Mouse (Mus musculus): Measurements from ENCODE around the gene Hfe. TPM values are rescaled to one million over a fixed set of nuclear protein-coding genes. Genes with fewer than 3 reads are reported as not detected.
A peak's percentile ranks its signal among the peaks of the same experiment; 100 is the strongest.
"Not testable (repeated sequence)": the region's sequence is repeated elsewhere in the genome, so short reads cannot be mapped to it uniquely, and the experiment has no call there.

Gene Hfe
- total RNA-seq, 4 experiments from 2014 or later, result 58.1 to 66.0 (median 61.5) TPM

GRCm38 (mm10) chr13:23685966-23686365 is 24.7 kb downstream of the Hfe start:
- no peak for DNase-seq (ENCODE audit: low spot score)

- peak; percentile 29 for DNase-seq (ENCODE audit: low spot score)
Measured at GRCm38 (mm10) chr13:23685121-23685861, 25.4 kb downstream of the Hfe start.

- DNase-seq (ENCODE audit: low spot score), result peak; percentile 79
Measured at GRCm38 (mm10) chr13:23684295-23684945, 26.2 kb downstream of the Hfe start.

- DNase-seq (ENCODE audit: low spot score), result peak; percentile 99
Measured at GRCm38 (mm10) chr13:23683755-23684281, 26.8 kb downstream of the Hfe start, which contains the start of the genes Hist1h2ac and Hist1h2bc. TSS of gene Hist1h2ac (minus strand) at chr13:23683948. TSS of gene Hist1h2bc (plus strand) at chr13:23684199.

- DNase-seq (ENCODE audit: low spot score), result not testable (repeated sequence)
Measured at GRCm38 (mm10) chr13:23682947-23683754, 27.5 kb downstream of the Hfe start.

- no peak for DNase-seq (ENCODE audit: low spot score)
Measured at GRCm38 (mm10) chr13:23682623-23682946, 28.1 kb downstream of the Hfe start.

- no peak for DNase-seq (ENCODE audit: low spot score)
Measured at GRCm38 (mm10) chr13:23681990-23682582, 28.6 kb downstream of the Hfe start.

GRCm38 (mm10) chr13:23662536-23662935 is 48.1 kb downstream of the Hfe start:
- no peak for DNase-seq (ENCODE audit: low spot score)

GRCm38 (mm10) chr13:23659636-23660366 is 50.9 kb downstream of the Hfe start:
- no peak for DNase-seq (ENCODE audit: low spot score)

Small RNA genes lying within 50 kb of the gene (microRNA-seq; reads per million reads assigned to microRNA genes)
- not detected for gene Gm44314
- gene Gm44350, result not detected
- not detected for gene Gm44484

Other genes with a start within 250 kb of the Hfe start
- gene Btn1a1, start 245.0 kb downstream of the Hfe start, total RNA-seq (2022), result not detected
- not detected for gene Btn2a2, start 222.0 kb downstream of the Hfe start, total RNA-seq (2022)
- 100 to 1,000 TPM; 231 to 254 (median 246) TPM for gene Hist1h4h, start 179.8 kb downstream of the Hfe start, total RNA-seq (2022)
- 10 to 100 TPM in 1 of 4 experiments, 1 to 10 TPM in 3; 2.4 to 17.9 (median 5.5) TPM for gene Hist1h2af, start 176.9 kb downstream of the Hfe start, total RNA-seq (2022)
- gene Hist1h3g, start 175.4 kb downstream of the Hfe start, total RNA-seq (2022), result 1 to 10 TPM; 3.4 to 5.0 (median 3.8) TPM
- 1 to 10 TPM in 2 of 4 experiments, under 1 TPM in 2; 0.91 to 1.3 (median 1.1) TPM for gene Hist1h2bh, start 167.5 kb downstream of the Hfe start, total RNA-seq (2022)
- 1 to 10 TPM; 4.6 to 6.3 (median 5.7) TPM for gene Hist1h3f, start 166.8 kb downstream of the Hfe start, total RNA-seq (2022)
- gene Hist1h4f, start 159.2 kb downstream of the Hfe start, total RNA-seq (2022), result 10 to 100 TPM; 18.8 to 31.0 (median 26.5) TPM
- gene Hist1h1d, start 157.6 kb downstream of the Hfe start, total RNA-seq (2022), result 1 to 10 TPM; 1.2 to 1.5 (median 1.4) TPM
- gene Hist1h3e, start 148.5 kb downstream of the Hfe start, total RNA-seq (2022), result 10 to 100 TPM; 13.1 to 17.7 (median 13.5) TPM
- 1 to 10 TPM in 3 of 4 experiments, not detected in 1; 1.4 to 4.9 (median 1.6) TPM for gene Hist1h2ae, start 139.6 kb downstream of the Hfe start, total RNA-seq (2022)
- gene Hist1h2bg, start 139.5 kb downstream of the Hfe start, total RNA-seq (2022), result 10 to 100 TPM; 18.1 to 34.4 (median 24.0) TPM
- 10 to 100 TPM in 2 of 4 experiments, 1 to 10 TPM in 2; 5.9 to 13.7 (median 10.7) TPM for gene Hist1h2bf, start 136.7 kb downstream of the Hfe start, total RNA-seq (2022)
- gene Hist1h2ad, start 136.5 kb downstream of the Hfe start, total RNA-seq (2022), result 1 to 10 TPM; 1.8 to 4.3 (median 2.7) TPM
- gene Hist1h3d, start 135.1 kb downstream of the Hfe start, total RNA-seq (2022), result 1 to 10 TPM; 1.1 to 4.0 (median 2.0) TPM
- 10 to 100 TPM; 42.4 to 50.0 (median 46.1) TPM for gene Hist1h4d, start 129.3 kb downstream of the Hfe start, total RNA-seq (2022)
- gene Hist1h2be, start 89.7 kb downstream of the Hfe start, total RNA-seq (2022), result 10 to 100 TPM; 11.6 to 13.8 (median 12.6) TPM
- 10 to 100 TPM; 27.4 to 44.8 (median 35.5) TPM for gene Hist1h1e, start 88.3 kb downstream of the Hfe start, total RNA-seq (2022)
- gene Hist1h2ac, start 26.9 kb downstream of the Hfe start, total RNA-seq (2022), result 1 to 10 TPM; 1.1 to 1.6 (median 1.3) TPM
- 10 to 100 TPM; 74.6 to 82.2 (median 76.6) TPM for gene Hist1h2bc, start 26.7 kb downstream of the Hfe start, total RNA-seq (2022)
- under 1 TPM in 1 of 4 experiments, not detected in 3; 0.30 TPM for gene Hist1h1t, start 15.0 kb downstream of the Hfe start, total RNA-seq (2022)
- 10 to 100 TPM; 37.9 to 55.9 (median 45.3) TPM for gene Hist1h4c, start 12.4 kb downstream of the Hfe start, total RNA-seq (2022)
- gene Hist1h1c, start 28.0 kb upstream of the Hfe start, total RNA-seq (2022), result 100 to 1,000 TPM; 145 to 209 (median 187) TPM
- 1 to 10 TPM in 2 of 4 experiments, under 1 TPM in 1, not detected in 1; 0.82 to 5.6 (median 2.3) TPM for gene Hist1h3c, start 34.7 kb upstream of the Hfe start, total RNA-seq (2022)
- gene Hist1h2bb, start 35.9 kb upstream of the Hfe start, total RNA-seq (2022), result 1 to 10 TPM; 2.6 to 6.9 (median 4.0) TPM
- gene Hist1h2ab, start 40.3 kb upstream of the Hfe start, total RNA-seq (2022), result 1 to 10 TPM in 3 of 4 experiments, not detected in 1; 2.4 to 8.4 (median 4.0) TPM
- 10 to 100 TPM in 1 of 4 experiments, 1 to 10 TPM in 3; 2.4 to 16.9 (median 4.5) TPM for gene Hist1h3b, start 41.4 kb upstream of the Hfe start, total RNA-seq (2022)
- 1 to 10 TPM; 5.4 to 9.6 (median 6.8) TPM for gene Hist1h4b, start 46.2 kb upstream of the Hfe start, total RNA-seq (2022)
- 10 to 100 TPM in 1 of 4 experiments, 1 to 10 TPM in 3; 4.1 to 10.2 (median 5.4) TPM for gene Hist1h4a, start 50.4 kb upstream of the Hfe start, total RNA-seq (2022)
- 1 to 10 TPM; 1.8 to 10.0 (median 6.6) TPM for gene Hist1h3a, start 51.5 kb upstream of the Hfe start, total RNA-seq (2022)
- gene Hist1h1a, start 52.8 kb upstream of the Hfe start, total RNA-seq (2022), result 1 to 10 TPM; 3.3 to 5.0 (median 4.0) TPM
- gene Trim38, start 59.1 kb upstream of the Hfe start, total RNA-seq (2022), result not detected
- gene Slc17a2, start 96.1 kb upstream of the Hfe start, total RNA-seq (2022), result not detected
- not detected for gene Slc17a3, start 128.6 kb upstream of the Hfe start, total RNA-seq (2022)
- not detected for gene Slc17a1, start 156.9 kb upstream of the Hfe start, total RNA-seq (2022)
- not detected for gene Slc17a4, start 204.2 kb upstream of the Hfe start, total RNA-seq (2022)
- not detected for gene Hist1h2ba, start 223.3 kb upstream of the Hfe start, total RNA-seq (2022)
- not detected for gene Hist1h2aa, start 223.6 kb upstream of the Hfe start, total RNA-seq (2022)

Measured in heart, adult 8-10 months (tissue).